Mouse (Mus musculus) liver, postnatal 0 days (tissue): ENCODE measurements at regions not wholly inside any gene's neighbourhood (a gene's known extent, or its start where the extent isn't known, plus 50 kb on each side); places are given as distances from the start of the nearest gene placed in this dataset.

Source experiments
- CTCF ChIP-seq: sonication (generic); IDR thresholded peaks from 2 replicates; pipeline ENCODE4 v1.5.1; 2016; ENCODE audit warnings: antibody characterized with exemption, low read depth
- EP300 ChIP-seq: IDR thresholded peaks from 2 replicates; pipeline ENCODE4 v1.6.1; 2016; ENCODE audit warnings: antibody characterized with exemption, low read depth, mild to moderate bottlenecking

GRCm38 (mm10) chr16:78481065-78481464 lies 95.4 kb downstream of the D16Ertd472e start:
- no peak for TF ChIP-seq CTCF
- no peak for TF ChIP-seq EP300
